Mouse (Mus musculus): ENCODE results near the gene Heca. TPM values are rescaled to one million over a fixed set of nuclear protein-coding genes. Genes with fewer than 3 reads are reported as not detected.
"Not testable (repeated sequence)": the region's sequence is repeated elsewhere in the genome, so short reads cannot be mapped to it uniquely, and the experiment has no call there.

The Heca gene
- 2.1 and 2.2 TPM in 2 replicates for polyA plus RNA-seq (2015; fragmentation: Nextera tagmentation; extraction: Ambion mirVana)

- Histone ChIP-seq H3K27me3 (no peaks in the 10 kb centered on the region), H3K4me2 (peak within 1 kb of the TSS; percentile 86), H3K27ac (replicated peaks) (peak within 1 kb of the TSS; percentile 84), H3K4me1 (replicated peaks) (peaks cover 27% of the 10 kb centered on the region), H3K9me3 (replicated peaks) (no peaks in the 10 kb centered on the region), H3K4me3 (replicated peaks) (peak within 1 kb of the TSS; percentile 88), H3K9ac (peak within 1 kb of the TSS; percentile 82), H3K36me3 (replicated peaks) (0 out of 2 replicates have a peak, but pooled peaks cover under 1% of the 10 kb centered on the region)
- peak; percentile 90 for ATAC-seq (ENCODE audit: insufficient read depth)
- WGBS (ENCODE audit: insufficient replicate concordance), result 9% methylated on average over 41 of the region's 50 CpGs
Observed at GRCm38 (mm10) chr10:17947960-17948730, at the start of gene Heca. Gene Heca (minus strand): TSS chr10:17948067.

DNA sequence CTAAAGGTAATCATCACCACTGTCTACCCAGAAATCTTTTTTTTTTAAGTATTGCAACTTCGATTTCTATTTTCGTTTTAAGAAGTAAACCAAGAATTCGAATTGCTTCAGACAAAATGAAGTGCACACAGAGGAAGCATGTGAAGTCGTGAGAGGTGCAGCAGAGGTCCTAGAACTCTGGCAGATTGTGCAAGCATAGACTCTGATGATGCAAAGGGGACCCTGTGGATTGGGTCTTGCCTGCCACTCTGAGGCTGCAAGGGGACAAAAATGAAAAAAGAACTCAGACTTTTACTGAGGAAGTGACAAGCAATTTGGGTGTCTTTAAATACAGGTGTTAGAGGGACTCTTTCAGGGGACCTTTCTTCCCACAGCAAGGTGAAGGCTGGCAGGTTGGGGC is 42.7 kb upstream of the Heca start:
- 47% methylated on average over 4 of the region's 4 CpGs for WGBS (ENCODE audit: insufficient replicate concordance)
- H3K4me1 ChIP-seq (replicated peaks), result no peaks in the 10 kb centered on the region

DNA sequence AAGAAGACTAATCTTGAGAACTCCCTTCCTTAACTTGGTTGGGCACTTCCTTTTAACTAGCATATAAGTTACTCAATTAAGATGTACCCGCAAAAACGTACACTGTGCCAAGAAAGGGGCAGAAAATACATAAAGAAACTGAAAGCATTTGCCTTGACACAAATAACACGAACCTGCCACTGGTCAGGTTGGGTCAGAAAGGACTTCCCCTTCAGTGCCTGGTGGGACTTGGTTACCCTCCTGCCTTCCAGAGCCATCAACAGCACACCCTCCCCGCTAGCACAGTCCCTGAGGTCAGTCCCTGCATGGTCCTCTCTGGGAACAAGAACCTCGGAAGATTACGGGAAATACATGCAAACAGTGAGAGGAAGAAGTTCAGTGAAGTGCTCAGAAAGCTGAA is 41.3 kb upstream of the Heca start:
- H3K36me3 ChIP-seq (replicated peaks), result no peaks in the 10 kb centered on the region
- 43% methylated on average over 6 of the region's 6 CpGs for WGBS (ENCODE audit: insufficient replicate concordance)
- H3K9me3 ChIP-seq (replicated peaks), result no peaks in the 10 kb centered on the region
- H3K27me3 ChIP-seq, result no peaks in the 10 kb centered on the region
- no peak overlapping the region for H3K27ac ChIP-seq (replicated peaks)
- no peak overlapping the region for H3K9ac ChIP-seq
- H3K4me1 ChIP-seq (replicated peaks), result no peaks in the 10 kb centered on the region
- H3K4me3 ChIP-seq (replicated peaks), result no peak overlapping the region
- no peak overlapping the region for H3K4me2 ChIP-seq
- ATAC-seq (ENCODE audit: insufficient read depth), result no peak

More for the DNA sequence above, 42.7 kb upstream of the Heca start:
- H3K9me3 ChIP-seq (replicated peaks), result no peaks in the 10 kb centered on the region
- H3K27ac ChIP-seq (replicated peaks), result no peak overlapping the region
- H3K4me3 ChIP-seq (replicated peaks), result no peak overlapping the region
- no peak overlapping the region for H3K9ac ChIP-seq
- no peak for ATAC-seq (ENCODE audit: insufficient read depth)
- H3K4me2 ChIP-seq, result no peak overlapping the region
- H3K27me3 ChIP-seq, result no peaks in the 10 kb centered on the region
- no peaks in the 10 kb centered on the region for H3K36me3 ChIP-seq (replicated peaks)

GRCm38 (mm10) chr10:17987823-17988423 is 40.1 kb upstream of the Heca start:
- 64% methylated on average over 8 of the region's 8 CpGs for WGBS (ENCODE audit: insufficient replicate concordance)

GRCm38 (mm10) chr10:17983313-17983712 is 35.4 kb upstream of the Heca start:
- Histone ChIP-seq H3K27me3 (no peaks in the 10 kb centered on the region), H3K4me3 (replicated peaks) (no peak overlapping the region), H3K9me3 (replicated peaks) (no peaks in the 10 kb centered on the region), H3K4me1 (replicated peaks) (no peaks in the 10 kb centered on the region), H3K36me3 (replicated peaks) (no peaks in the 10 kb centered on the region), H3K9ac (no peak overlapping the region), H3K27ac (replicated peaks) (no peak overlapping the region), H3K4me2 (no peak overlapping the region)
- no peak for ATAC-seq (ENCODE audit: insufficient read depth)
- WGBS (ENCODE audit: insufficient replicate concordance), result 82% methylated on average over 2 of the region's 2 CpGs

More at GRCm38 (mm10) chr10:17987823-17988423, 40.1 kb upstream of the Heca start:
- Histone ChIP-seq H3K9ac (no peak overlapping the region), H3K36me3 (replicated peaks) (no peaks in the 10 kb centered on the region), H3K4me2 (no peak overlapping the region), H3K27ac (replicated peaks) (no peak overlapping the region), H3K4me3 (replicated peaks) (no peak overlapping the region), H3K4me1 (replicated peaks) (no peaks in the 10 kb centered on the region), H3K9me3 (replicated peaks) (no peaks in the 10 kb centered on the region), H3K27me3 (no peaks in the 10 kb centered on the region)
- ATAC-seq (ENCODE audit: insufficient read depth), result no peak

GRCm38 (mm10) chr10:17966090-17966489 is 18.2 kb upstream of the Heca start:
- Histone ChIP-seq H3K4me1 (replicated peaks) (no peaks in the 10 kb centered on the region), H3K36me3 (replicated peaks) (no peaks in the 10 kb centered on the region), H3K4me2 (no peak overlapping the region), H3K27me3 (no peaks in the 10 kb centered on the region), H3K4me3 (replicated peaks) (no peak overlapping the region), H3K9ac (no peak overlapping the region), H3K9me3 (replicated peaks) (no peaks in the 10 kb centered on the region), H3K27ac (replicated peaks) (no peak overlapping the region)
- no peak for ATAC-seq (ENCODE audit: insufficient read depth)
- 42% methylated on average over 4 of the region's 4 CpGs for WGBS (ENCODE audit: insufficient replicate concordance)

- no peak for ATAC-seq (ENCODE audit: insufficient read depth)
- H3K27ac ChIP-seq (replicated peaks), result no peak overlapping the region
- WGBS (ENCODE audit: insufficient replicate concordance), result 57% methylated on average over 5 of the region's 5 CpGs
- H3K9me3 ChIP-seq (replicated peaks), result no peaks in the 10 kb centered on the region
- no peak overlapping the region for H3K4me2 ChIP-seq
- H3K9ac ChIP-seq, result no peak overlapping the region
- no peaks in the 10 kb centered on the region for H3K27me3 ChIP-seq
- peaks cover 14% of the 10 kb centered on the region for H3K4me1 ChIP-seq (replicated peaks)
- H3K4me3 ChIP-seq (replicated peaks), result no peak overlapping the region
- no peaks in the 10 kb centered on the region for H3K36me3 ChIP-seq (replicated peaks)
Observed at GRCm38 (mm10) chr10:17950761-17951160, 2.9 kb upstream of the Heca start.

DNA sequence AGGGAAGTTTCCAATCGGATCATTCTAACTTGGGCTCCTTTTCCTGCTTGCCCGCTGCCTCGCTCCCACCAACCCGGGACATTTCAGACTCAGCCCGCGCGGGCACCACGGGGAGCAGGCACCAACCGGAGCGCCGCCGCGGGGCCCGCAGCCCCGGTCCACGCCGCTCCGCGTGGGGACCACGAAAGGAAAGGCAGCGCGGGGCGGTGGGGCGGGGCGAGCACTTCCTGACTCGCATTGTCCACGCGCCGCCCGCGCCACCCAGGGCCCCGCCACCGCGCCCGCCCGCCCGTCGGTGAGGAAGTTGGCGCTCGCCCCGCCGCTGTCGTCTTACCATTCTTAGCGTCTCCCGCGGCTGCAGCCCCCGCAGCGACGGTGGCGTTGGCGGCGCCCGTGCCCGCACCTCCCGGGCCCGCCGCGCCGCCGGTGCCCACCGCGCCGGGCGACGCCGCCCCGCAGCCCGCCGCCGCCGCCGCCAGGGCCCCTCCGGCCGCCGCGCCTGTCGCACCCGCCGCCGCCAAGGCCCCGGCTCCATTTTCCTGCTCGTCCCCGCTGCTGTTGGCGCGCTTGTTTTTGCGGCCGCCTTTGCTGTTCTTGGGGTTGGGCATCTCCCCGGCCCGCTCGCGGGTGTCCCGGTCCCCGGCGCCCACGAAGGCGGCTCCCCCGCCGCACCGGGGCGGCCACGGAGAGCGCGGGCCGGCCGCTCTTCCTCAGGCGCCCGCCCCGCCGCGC is 526 bp downstream of the Heca start:
- Histone ChIP-seq H3K4me3 (replicated peaks) (peak overlapping the region; percentile 88), H3K9ac (peak overlapping the region; percentile 82), H3K27me3 (no peaks in the 10 kb centered on the region), H3K4me2 (peak overlapping the region; percentile 86), H3K27ac (replicated peaks) (peak overlapping the region; percentile 84), H3K4me1 (replicated peaks) (peaks cover 27% of the 10 kb centered on the region), H3K36me3 (replicated peaks) (0 out of 2 replicates have a peak, but pooled peaks cover 5% of the 10 kb centered on the region), H3K9me3 (replicated peaks) (no peaks in the 10 kb centered on the region)
- WGBS (ENCODE audit: insufficient replicate concordance), result under 1% methylated on average over 85 of the region's 110 CpGs
- peak; percentile 62 for ATAC-seq (ENCODE audit: insufficient read depth)

DNA sequence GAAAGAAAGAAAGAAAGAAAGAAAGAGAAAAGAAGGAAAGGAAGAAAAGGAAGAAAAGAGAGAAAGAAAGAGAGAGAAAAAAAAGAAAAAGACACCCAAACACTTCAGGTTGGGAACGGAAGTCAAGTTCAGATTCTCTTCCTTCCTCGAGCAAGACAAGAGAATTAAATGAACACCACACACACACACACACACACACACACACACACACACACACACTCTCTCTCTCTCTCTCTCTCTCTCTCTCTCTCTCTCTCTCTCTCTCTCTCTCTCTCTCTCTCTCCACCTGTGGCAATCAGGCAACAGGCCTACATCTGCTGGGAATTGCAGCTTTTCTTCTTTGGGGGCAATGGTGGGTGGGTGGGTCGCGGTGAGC is 1.1 kb downstream of the Heca start:
- H3K36me3 ChIP-seq (replicated peaks); H3K9me3 ChIP-seq (replicated peaks); H3K27me3 ChIP-seq; ATAC-seq (ENCODE audit: insufficient read depth): not testable (repeated sequence)
- WGBS (ENCODE audit: insufficient replicate concordance), result 0% methylated on average over 4 of the region's 4 CpGs
- peak overlapping the region; percentile 82 for H3K9ac ChIP-seq
- peak overlapping the region; percentile 86 for H3K4me2 ChIP-seq
- peak overlapping the region; percentile 88 for H3K4me3 ChIP-seq (replicated peaks)
- H3K27ac ChIP-seq (replicated peaks), result peak overlapping the region; percentile 84
- H3K4me1 ChIP-seq (replicated peaks), result peaks cover 27% of the 10 kb centered on the region

- peaks cover 27% of the 10 kb centered on the region for H3K4me1 ChIP-seq (replicated peaks)
- no peaks in the 10 kb centered on the region for H3K9me3 ChIP-seq (replicated peaks)
- no peaks in the 10 kb centered on the region for H3K27me3 ChIP-seq
- WGBS (ENCODE audit: insufficient replicate concordance), result 10% methylated on average over 3 of the region's 3 CpGs
- H3K36me3 ChIP-seq (replicated peaks), result 0 out of 2 replicates have a peak, but pooled peaks cover 9% of the 10 kb centered on the region
- peak overlapping the region; percentile 39 for H3K9ac ChIP-seq
- H3K4me2 ChIP-seq, result peak overlapping the region; percentile 86
- H3K4me3 ChIP-seq (replicated peaks), result peak overlapping the region; percentile 88
- H3K27ac ChIP-seq (replicated peaks), result peak overlapping the region; percentile 68; the same call in 1 of the 2 replicates
- ATAC-seq (ENCODE audit: insufficient read depth), result peak; percentile 59
Observed at GRCm38 (mm10) chr10:17946046-17946445, 1.8 kb downstream of the Heca start.

GRCm38 (mm10) chr10:17933622-17934021 is 14.2 kb downstream of the Heca start:
- no peak for ATAC-seq (ENCODE audit: insufficient read depth)
- Histone ChIP-seq H3K4me2 (no peak overlapping the region), H3K4me1 (replicated peaks) (peaks cover 12% of the 10 kb centered on the region), H3K36me3 (replicated peaks) (no peaks in the 10 kb centered on the region), H3K9ac (no peak overlapping the region), H3K27ac (replicated peaks) (no peak overlapping the region), H3K9me3 (replicated peaks) (no peaks in the 10 kb centered on the region), H3K27me3 (no peaks in the 10 kb centered on the region), H3K4me3 (replicated peaks) (no peak overlapping the region)
- 36% methylated on average over 2 of the region's 2 CpGs for WGBS (ENCODE audit: insufficient replicate concordance)
